Mouse (Mus musculus): ENCODE results near the gene Pofut2.

DNA sequence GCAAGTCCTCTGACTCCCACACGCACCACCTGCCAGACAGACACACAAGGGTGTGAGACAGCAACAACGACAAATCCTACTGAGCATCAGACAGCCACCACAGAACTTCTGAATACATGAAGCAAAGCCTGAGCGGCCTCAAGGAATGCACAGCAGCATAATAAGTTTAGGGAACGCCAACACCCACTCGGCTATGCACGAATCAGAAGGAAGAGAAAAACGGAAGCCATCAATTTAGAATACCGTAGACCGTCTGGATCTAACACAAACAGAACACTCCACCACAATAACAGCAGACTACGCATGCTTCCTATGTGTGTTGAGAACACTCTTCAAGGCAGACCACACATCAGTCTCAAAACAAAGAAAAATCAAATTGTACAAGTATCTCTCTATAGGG lies 50.0 kb downstream of the Pofut2 start:
- no peak for TF ChIP-seq GATA1 (IDR thresholded peaks at IDR 0.05; ENCODE audit: borderline replicate concordance, low read length)
- no peak for TF ChIP-seq FLI1 (IDR thresholded peaks at IDR 0.05; ENCODE audit: low read length)
